Mouse (Mus musculus): ENCODE measurements around the gene Tef. TPM values are rescaled to one million over a fixed set of nuclear protein-coding genes. Genes with fewer than 3 reads are reported as not detected.

Tef gene
- polyA plus RNA-seq, 1 experiment from 2014 or later = 23.2 TPM

DNA sequence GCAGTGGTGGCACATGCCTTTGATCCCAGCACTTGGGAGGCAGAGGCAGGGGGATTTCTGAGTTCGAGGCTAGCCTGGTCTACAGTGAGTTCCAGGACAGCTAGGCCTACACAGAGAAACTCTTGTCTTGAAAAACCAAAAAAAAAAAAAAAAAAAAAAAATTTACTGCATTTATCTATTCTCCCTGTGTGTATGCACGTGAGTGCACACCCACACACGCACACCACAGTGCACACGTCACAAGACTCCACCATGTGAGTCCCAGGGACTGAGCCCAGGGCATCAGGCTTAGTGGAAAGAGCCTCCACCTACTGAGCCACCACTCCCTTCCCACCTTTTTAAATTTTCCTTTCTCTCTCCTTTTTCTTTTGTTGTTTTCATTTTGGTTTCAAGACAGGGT is 28.3 kb downstream of the Tef start:
- no peak overlapping the region for H3K4me2 ChIP-seq (ENCODE audit: low read depth, low read length)
- H3K36me3 ChIP-seq (ENCODE audit: control insufficient read depth, insufficient read depth) = peaks cover 5% of the 10 kb centered on the region
- ATAC-seq (replicated peaks; ENCODE audit: extremely low read depth, insufficient read depth, low FRiP score) = no peak
- H3K9ac ChIP-seq (ENCODE audit: low read length) = no peak overlapping the region
- no peaks in the 10 kb centered on the region for H3K9me3 ChIP-seq (replicated peaks; ENCODE audit: control insufficient read depth, low read length)
- H3K4me1 ChIP-seq (ENCODE audit: control insufficient read depth, insufficient read depth, low read length) = peaks cover 31% of the 10 kb centered on the region
- H3K27me3 ChIP-seq (ENCODE audit: control insufficient read depth, insufficient read depth, low read length) = no peaks in the 10 kb centered on the region
- H3K27ac ChIP-seq (ENCODE audit: low read length) = no peak overlapping the region
- 88% methylated on average over 4 of the region's 4 CpGs for WGBS
- no peak overlapping the region for H3K4me3 ChIP-seq (ENCODE audit: low read length)

DNA sequence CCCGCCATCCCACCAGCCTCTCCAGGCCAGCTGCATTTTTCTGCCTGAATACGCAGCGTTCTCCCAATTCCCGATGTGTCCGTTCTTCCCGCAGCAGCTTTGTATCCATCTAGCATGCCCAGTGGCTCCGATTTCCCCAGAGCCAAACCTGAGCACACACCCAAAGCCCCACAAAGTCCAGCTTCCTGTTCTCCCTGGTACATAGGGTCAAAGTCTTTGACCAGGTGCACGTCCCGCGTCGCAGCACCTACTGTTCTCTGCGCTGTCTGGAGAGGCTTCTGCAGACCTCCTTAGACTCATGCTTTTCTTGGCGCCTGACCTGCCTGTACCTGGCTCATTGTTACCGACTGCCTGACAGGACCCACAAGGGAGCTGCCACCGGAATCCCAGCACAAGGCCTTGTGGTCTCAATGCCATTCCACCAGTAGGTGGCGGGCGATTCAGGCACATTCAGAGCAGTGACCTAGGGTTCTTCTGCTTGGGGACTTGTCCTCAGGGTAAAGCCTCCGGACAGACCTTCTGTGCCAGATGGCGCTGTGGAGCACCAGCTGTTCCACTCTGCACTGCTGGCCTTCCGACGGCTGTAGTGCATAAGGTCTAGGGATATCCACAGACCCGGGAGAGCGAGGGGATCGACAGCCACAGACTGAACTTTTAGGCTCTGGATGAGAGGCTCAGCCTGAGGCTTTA is 29.1 kb downstream of the Tef start:
- Histone ChIP-seq H3K9ac (ENCODE audit: low read length) (peak overlapping the region; percentile 47; the same call in 1 of the 2 replicates), H3K9me3 (replicated peaks; ENCODE audit: control insufficient read depth, low read length) (no peaks in the 10 kb centered on the region), H3K27me3 (ENCODE audit: control insufficient read depth, insufficient read depth, low read length) (no peaks in the 10 kb centered on the region), H3K27ac (ENCODE audit: low read length) (no peak overlapping the region), H3K4me1 (ENCODE audit: control insufficient read depth, insufficient read depth, low read length) (peaks cover 39% of the 10 kb centered on the region), H3K4me3 (ENCODE audit: low read length) (no peak overlapping the region), H3K36me3 (ENCODE audit: control insufficient read depth, insufficient read depth) (no peaks in the 10 kb centered on the region), H3K4me2 (ENCODE audit: low read depth, low read length) (peak overlapping the region; percentile 19; the same call in 1 of the 2 replicates)
- peak; percentile 80 for ATAC-seq (replicated peaks; ENCODE audit: extremely low read depth, insufficient read depth, low FRiP score)
- WGBS = 17% methylated on average over 24 of the region's 24 CpGs

DNA sequence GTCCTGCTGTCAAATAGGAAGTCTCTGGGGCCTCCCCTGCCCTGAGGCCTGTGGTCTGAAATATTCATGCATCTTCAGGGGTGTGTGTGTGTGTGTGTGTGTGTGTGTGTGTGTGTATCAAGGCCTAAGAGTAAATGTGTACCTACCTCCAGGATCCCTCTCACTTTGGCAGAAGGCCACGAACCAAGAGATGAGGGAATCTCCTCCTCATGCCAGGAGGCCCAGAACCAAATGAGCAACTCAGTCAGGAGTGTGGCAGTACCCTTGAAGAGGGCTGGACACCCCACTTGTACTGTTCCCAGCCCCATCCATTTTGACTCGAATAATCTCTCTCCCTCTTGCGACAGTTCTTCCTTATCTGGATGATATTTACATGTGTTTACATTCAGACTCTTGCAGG is 30.0 kb downstream of the Tef start:
- Histone ChIP-seq H3K4me1 (ENCODE audit: control insufficient read depth, insufficient read depth, low read length) (peaks cover 47% of the 10 kb centered on the region), H3K4me3 (ENCODE audit: low read length) (no peak overlapping the region), H3K9me3 (replicated peaks; ENCODE audit: control insufficient read depth, low read length) (no peaks in the 10 kb centered on the region), H3K9ac (ENCODE audit: low read length) (no peak overlapping the region), H3K36me3 (ENCODE audit: control insufficient read depth, insufficient read depth) (no peaks in the 10 kb centered on the region), H3K27ac (ENCODE audit: low read length) (no peak overlapping the region), H3K27me3 (ENCODE audit: control insufficient read depth, insufficient read depth, low read length) (no peaks in the 10 kb centered on the region), H3K4me2 (ENCODE audit: low read depth, low read length) (no peak overlapping the region)
- no peak for ATAC-seq (replicated peaks; ENCODE audit: extremely low read depth, insufficient read depth, low FRiP score)
- WGBS = 79% methylated on average over 3 of the region's 3 CpGs

DNA sequence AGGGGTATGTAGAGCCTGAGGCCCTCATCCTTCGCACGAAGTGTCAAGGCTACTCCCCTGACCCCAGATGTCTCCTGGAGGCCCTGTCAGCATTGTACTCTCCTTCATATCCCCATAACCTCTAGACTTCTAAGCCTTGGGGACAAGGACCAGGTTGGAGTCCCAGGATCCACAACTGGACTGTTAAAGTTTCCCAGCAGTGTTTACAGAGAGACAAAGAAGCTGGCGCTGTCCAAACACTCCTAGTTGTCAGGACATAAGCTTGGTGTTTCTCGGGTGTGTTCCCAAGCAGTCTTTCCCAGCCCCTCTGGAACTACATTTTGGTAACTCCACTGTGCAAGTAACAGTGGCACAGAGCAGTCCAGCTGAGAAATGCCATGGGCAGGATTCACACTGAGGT is 31.3 kb downstream of the Tef start:
- peaks cover 52% of the 10 kb centered on the region for H3K4me1 ChIP-seq (ENCODE audit: control insufficient read depth, insufficient read depth, low read length)
- peak overlapping the region; percentile 76 for H3K27ac ChIP-seq (ENCODE audit: low read length)
- H3K4me3 ChIP-seq (ENCODE audit: low read length) = no peak overlapping the region
- H3K9ac ChIP-seq (ENCODE audit: low read length) = no peak overlapping the region
- no peaks in the 10 kb centered on the region for H3K36me3 ChIP-seq (ENCODE audit: control insufficient read depth, insufficient read depth)
- no peaks in the 10 kb centered on the region for H3K27me3 ChIP-seq (ENCODE audit: control insufficient read depth, insufficient read depth, low read length)
- ATAC-seq (replicated peaks; ENCODE audit: extremely low read depth, insufficient read depth, low FRiP score) = no peak
- 81% methylated on average over 4 of the region's 4 CpGs for WGBS
- H3K9me3 ChIP-seq (replicated peaks; ENCODE audit: control insufficient read depth, low read length) = no peaks in the 10 kb centered on the region
- no peak overlapping the region for H3K4me2 ChIP-seq (ENCODE audit: low read depth, low read length)

DNA sequence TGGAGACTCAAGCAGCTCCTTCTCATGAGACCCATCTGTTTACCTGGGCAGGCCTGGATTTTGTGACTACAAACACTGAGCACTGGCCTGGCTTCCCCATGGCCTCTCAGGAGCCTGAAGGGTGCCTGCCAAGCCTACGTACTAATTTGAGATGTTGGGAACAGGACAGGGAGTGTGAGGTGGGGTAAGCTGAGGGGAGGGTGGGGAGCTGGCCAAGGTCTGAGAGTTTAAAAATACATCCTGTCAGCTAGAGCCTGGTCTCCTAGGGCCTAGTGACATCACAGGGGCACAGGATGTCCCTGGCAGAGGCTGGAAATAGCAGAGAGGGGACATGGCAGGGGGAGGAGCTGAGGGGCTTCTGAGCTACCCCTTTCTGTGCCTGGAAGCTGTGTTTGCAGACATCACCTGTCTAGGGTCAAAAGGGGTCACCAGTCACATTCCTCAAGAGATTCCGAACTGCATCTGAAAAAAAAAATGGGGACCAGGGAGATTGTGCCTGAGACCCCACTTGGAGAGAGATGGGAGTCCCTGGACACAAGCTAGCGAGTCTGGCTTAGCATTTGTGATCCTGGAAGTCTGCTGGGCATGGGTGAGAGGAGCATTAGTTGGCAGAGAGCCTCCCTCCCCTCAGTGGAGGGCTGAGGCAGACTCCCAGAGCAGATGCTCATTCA is 32.1 kb downstream of the Tef start:
- no peak overlapping the region for H3K4me2 ChIP-seq (ENCODE audit: low read depth, low read length)
- peak overlapping the region; percentile 76 for H3K27ac ChIP-seq (ENCODE audit: low read length)
- no peaks in the 10 kb centered on the region for H3K9me3 ChIP-seq (replicated peaks; ENCODE audit: control insufficient read depth, low read length)
- H3K9ac ChIP-seq (ENCODE audit: low read length) = peak overlapping the region; percentile 45; the same call in 1 of the 2 replicates
- H3K4me1 ChIP-seq (ENCODE audit: control insufficient read depth, insufficient read depth, low read length) = peaks cover 60% of the 10 kb centered on the region
- no peaks in the 10 kb centered on the region for H3K36me3 ChIP-seq (ENCODE audit: control insufficient read depth, insufficient read depth)
- ATAC-seq (replicated peaks; ENCODE audit: extremely low read depth, insufficient read depth, low FRiP score) = peak; percentile 63
- no peak overlapping the region for H3K4me3 ChIP-seq (ENCODE audit: low read length)
- WGBS = 41% methylated on average over 3 of the region's 3 CpGs
- H3K27me3 ChIP-seq (ENCODE audit: control insufficient read depth, insufficient read depth, low read length) = no peaks in the 10 kb centered on the region

DNA sequence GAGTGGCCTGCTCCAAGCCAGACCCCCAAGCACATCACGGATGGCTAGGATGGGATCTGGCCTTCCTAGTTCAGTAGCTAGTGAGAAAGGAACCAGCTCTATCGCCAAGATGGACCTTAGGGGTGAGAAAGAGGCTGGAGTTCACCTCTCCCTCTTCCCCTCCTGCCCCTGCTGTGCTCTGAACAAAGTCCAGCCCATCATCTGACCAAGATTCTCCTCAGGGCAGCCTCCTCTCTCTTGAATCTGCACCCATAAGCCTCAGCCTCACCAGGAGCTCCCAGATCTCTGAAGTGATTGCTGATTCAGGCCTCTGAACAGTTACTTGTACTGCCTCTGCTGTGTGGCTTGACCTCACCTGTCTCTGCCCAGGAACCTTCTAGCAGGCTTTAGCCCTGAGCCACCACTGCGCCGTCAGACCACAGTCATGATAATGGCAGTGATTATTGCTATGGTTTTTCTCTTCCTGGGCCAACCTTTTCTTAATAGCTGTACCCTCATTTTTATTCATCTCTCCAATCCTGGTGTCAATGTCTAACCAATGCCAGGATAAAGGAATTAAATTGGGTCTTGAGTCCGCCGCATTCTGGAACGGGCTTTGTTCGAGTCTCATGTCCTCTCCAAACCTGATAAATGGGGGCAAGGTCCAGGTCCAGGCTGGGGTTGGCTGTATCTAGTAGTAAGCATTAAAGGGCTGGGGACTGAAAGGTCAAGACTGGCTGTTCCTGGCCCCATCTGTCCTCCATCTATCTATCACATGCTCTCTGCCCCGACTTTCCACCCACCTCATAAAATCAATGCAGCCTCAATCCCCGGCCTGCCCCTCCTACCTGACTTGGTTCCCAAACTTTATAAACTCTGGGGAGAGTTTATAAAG is 33.0 kb downstream of the Tef start:
- H3K4me1 ChIP-seq (ENCODE audit: control insufficient read depth, insufficient read depth, low read length) = peaks cover 69% of the 10 kb centered on the region
- peak overlapping the region; percentile 76 for H3K27ac ChIP-seq (ENCODE audit: low read length)
- H3K4me3 ChIP-seq (ENCODE audit: low read length) = no peak overlapping the region
- no peaks in the 10 kb centered on the region for H3K36me3 ChIP-seq (ENCODE audit: control insufficient read depth, insufficient read depth)
- no peak overlapping the region for H3K4me2 ChIP-seq (ENCODE audit: low read depth, low read length)
- H3K27me3 ChIP-seq (ENCODE audit: control insufficient read depth, insufficient read depth, low read length) = no peaks in the 10 kb centered on the region
- peak overlapping the region; percentile 74 for H3K9ac ChIP-seq (ENCODE audit: low read length)
- 73% methylated on average over 10 of the region's 10 CpGs for WGBS
- H3K9me3 ChIP-seq (replicated peaks; ENCODE audit: control insufficient read depth, low read length) = no peaks in the 10 kb centered on the region
- ATAC-seq (replicated peaks; ENCODE audit: extremely low read depth, insufficient read depth, low FRiP score) = no peak

DNA sequence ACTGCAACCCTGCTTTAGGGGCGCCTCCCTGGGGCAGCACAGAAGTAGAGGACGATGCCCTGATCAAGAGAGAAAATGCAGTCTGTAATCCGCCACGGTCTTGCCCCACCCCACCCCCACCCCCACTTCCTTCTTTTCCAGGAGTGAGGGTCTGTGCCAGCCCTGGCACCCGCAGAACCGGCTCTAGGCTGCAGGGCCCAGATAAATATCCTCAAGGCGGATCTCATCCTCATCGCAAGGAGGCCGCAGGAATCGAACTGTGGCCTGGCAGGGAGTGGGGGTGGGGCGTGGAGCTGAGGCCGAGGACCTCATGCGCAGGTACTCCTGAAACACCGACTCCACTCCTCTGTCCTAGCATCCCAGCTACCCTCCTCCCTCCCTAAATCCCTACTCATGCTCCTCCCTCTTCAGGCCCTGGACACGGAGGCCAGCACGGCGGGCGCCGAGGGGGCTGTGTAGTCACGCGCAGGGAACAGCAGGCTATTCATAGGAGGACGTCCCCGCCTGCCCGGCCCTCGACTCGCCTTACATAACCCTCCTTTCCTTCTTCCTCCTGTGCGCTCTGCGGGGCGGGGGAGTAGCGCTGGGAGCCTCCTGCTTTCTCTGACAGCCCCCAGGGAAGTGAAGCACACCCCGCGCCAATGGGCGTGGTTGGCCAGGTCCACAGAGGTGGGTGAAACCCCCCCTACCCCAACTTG is 34.1 kb downstream of the Tef start:
- Histone ChIP-seq H3K36me3 (ENCODE audit: control insufficient read depth, insufficient read depth) (no peaks in the 10 kb centered on the region), H3K27ac (ENCODE audit: low read length) (peak overlapping the region; percentile 89), H3K4me3 (ENCODE audit: low read length) (peak overlapping the region; percentile 43), H3K4me1 (ENCODE audit: control insufficient read depth, insufficient read depth, low read length) (peaks cover 71% of the 10 kb centered on the region), H3K9ac (ENCODE audit: low read length) (peak overlapping the region; percentile 74), H3K9me3 (replicated peaks; ENCODE audit: control insufficient read depth, low read length) (no peaks in the 10 kb centered on the region), H3K27me3 (ENCODE audit: control insufficient read depth, insufficient read depth, low read length) (no peaks in the 10 kb centered on the region), H3K4me2 (ENCODE audit: low read depth, low read length) (peak overlapping the region; percentile 72)
- WGBS = 1% methylated on average over 33 of the region's 33 CpGs
- ATAC-seq (replicated peaks; ENCODE audit: extremely low read depth, insufficient read depth, low FRiP score) = peak; percentile 82

DNA sequence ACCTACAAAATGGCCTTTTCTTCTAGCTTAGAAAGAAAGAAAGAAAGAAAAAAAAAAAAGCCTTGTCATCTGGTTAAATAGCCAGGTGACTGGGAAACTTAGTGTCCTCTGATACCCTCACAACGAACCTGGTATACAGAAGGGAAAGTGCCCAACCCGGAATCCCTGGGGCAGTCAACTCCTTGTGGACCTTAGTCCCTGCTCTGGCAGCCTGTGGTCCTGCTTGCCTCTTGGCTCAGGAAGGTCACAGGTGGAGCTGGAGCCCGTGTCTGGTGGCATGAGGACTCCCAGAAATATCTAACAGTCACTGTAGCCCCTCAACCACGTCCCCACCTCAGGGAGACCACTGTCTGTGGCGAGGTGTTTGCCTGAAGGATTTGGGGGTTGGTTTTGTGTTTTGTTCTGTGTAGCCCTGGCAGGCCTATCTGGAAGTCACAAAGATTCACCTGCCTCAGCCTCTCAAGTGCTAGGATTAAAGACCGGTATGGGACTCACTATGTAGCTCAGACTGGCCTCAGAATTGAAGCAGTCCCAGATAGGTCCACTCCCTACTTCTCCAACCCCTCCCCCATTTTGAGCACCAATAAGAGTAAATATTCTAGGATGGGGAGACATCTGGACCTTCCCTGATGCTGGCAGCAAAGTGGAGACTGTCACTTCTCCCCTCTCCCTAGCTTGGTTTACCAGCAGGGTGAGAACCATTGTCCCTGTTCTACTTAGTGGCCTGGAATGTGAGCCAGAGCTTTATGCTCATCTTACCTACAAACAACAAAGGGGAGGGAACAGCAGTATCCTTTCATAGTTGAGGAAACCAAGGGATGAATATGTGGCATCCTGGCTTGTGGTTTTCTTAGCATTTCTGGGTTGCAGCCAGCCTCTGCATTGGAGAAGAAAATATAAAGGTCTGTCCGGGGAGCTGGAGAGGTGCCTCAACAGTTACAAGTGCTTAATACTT is 35.0 kb downstream of the Tef start:
- Histone ChIP-seq H3K9me3 (replicated peaks; ENCODE audit: control insufficient read depth, low read length) (no peaks in the 10 kb centered on the region), H3K36me3 (ENCODE audit: control insufficient read depth, insufficient read depth) (no peaks in the 10 kb centered on the region), H3K27me3 (ENCODE audit: control insufficient read depth, insufficient read depth, low read length) (no peaks in the 10 kb centered on the region), H3K4me2 (ENCODE audit: low read depth, low read length) (peak overlapping the region; percentile 72), H3K27ac (ENCODE audit: low read length) (peak overlapping the region; percentile 89), H3K4me3 (ENCODE audit: low read length) (no peak overlapping the region; the same call in 1 of the 2 replicates), H3K4me1 (ENCODE audit: control insufficient read depth, insufficient read depth, low read length) (peaks cover 65% of the 10 kb centered on the region), H3K9ac (ENCODE audit: low read length) (no peak overlapping the region; the same call in 1 of the 2 replicates)
- WGBS = 61% methylated on average over 7 of the region's 7 CpGs
- ATAC-seq (replicated peaks; ENCODE audit: extremely low read depth, insufficient read depth, low FRiP score) = no peak

Data from heart, embryonic 16.5 days (tissue).